Mouse (Mus musculus) layer of hippocampus, adult 6 months (tissue): ENCODE data around the gene Cdk19. TPM values are rescaled to one million over a fixed set of nuclear protein-coding genes. Genes with fewer than 3 reads are reported as not detected.

ENCODE experiments used
- long read RNA-seq, 2 experiments: library from polyadenylated mRNA; unstranded; transcript quantifications; one replicate each; pipeline ENCODE4 v2.0.0; 2019 to 2020
- polyA plus RNA-seq: library from polyadenylated mRNA; unstranded; fragments of <200 nt; fragmentation: Nextera tagmentation; gene quantifications from 2 replicates; pipeline ENCODE4 v1.2.3, GENCODE M21; 2021

Gene Cdk19
- polyA plus RNA-seq, result 4.4 and 4.8 TPM in 2 replicates
- long read RNA-seq, experiment 1, partial matches to known transcripts, result 16 of 16 reads
- long read RNA-seq, experiment 1, other reads (novel, unspliced or antisense), result 0 of 16 reads
- long read RNA-seq, experiment 2, full-length matches to known transcripts, result 1 of 32 reads
- long read RNA-seq, experiment 2, partial matches to known transcripts, result 3 of 32 reads
- long read RNA-seq, experiment 2, other reads (novel, unspliced or antisense), result 28 of 32 reads

DNA sequence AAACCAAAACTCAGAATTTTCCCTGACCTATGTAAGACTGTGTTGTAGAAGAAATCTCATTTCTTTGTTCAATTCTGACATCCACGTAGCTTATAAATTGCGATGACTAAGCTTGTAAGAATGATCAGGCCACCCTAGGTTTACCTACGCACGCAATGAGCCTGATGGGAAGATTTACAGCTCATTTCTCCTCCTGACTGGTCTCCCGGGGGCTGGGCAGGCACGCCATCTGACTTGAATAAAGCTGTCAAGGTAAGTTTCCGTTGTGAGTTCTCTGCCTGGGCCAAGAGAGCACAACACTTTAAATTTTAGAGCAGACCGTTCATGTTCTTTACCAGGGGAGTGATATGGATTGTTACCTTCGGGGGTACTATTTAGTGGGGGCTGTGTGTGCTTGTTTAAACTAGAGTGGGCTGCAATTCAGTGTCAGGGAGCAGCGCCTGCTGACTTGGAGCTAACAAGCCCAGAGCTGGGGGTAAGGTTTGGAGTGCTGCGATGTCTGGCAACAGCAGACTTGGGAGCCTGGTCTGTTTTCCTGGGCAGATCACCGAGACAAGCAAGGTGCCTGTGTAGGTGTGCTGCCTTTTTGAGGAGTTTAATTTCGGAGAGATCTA is at the start of gene Cdk19:
Gene Cdk19 (plus strand): TSS at position 214 of the 614 bp plus-strand sequence.

DNA sequence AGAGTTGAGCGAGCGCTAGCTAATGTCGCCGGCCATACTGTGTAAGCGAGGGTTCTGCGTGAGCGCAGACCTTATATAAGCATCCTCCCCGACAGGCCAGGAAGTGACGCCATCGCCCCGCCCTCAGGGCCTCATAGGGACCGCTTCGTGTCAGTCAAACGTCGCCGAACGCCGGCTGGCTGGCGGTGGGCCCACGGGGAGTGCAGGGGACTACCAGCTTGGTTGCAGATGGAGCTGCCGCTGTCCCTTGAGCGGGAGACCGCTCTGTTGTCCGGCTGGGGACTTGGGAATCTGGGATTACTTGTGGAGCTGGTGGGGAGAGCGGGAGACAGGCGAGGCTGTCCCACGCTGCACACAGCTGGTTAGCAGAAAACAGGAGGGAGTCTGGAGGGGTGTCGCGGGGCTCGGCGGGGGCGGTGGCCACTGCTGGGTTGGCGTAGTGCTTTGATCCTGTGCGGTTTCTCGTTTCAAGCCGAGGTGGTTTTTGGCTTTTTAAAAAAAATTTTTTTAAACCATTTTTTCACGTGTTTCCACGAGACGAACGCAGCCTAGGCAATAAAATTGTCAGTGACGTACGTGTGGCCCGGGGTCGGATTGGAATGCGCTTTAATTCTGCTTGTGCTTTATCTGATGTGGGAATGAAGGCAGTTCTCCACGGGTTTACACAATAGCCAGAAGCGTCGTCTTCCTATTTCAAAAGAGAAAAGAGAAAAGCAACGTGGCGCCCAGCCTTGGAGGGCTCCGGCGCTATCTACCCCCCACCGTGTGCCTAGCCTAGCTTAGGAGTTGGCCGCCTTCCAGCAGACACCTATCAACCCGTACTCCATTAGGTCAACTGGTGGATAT is 37.0 kb upstream of the Cdk19 start, which contains the start of gene Amd1:
Gene Amd1 (minus strand): TSS at position 47 of the 846 bp plus-strand sequence.

Other genes with a start within 250 kb of the Cdk19 start
- 0.54 and 0.55 TPM in 2 replicates for gene Slc16a10, start 197.3 kb upstream of the Cdk19 start, polyA plus RNA-seq
- gene Rpf2, start 92.5 kb upstream of the Cdk19 start, polyA plus RNA-seq, result 35.3 and 39.2 TPM in 2 replicates
- 48.0 and 55.5 TPM in 2 replicates for gene Gtf3c6, start 81.5 kb upstream of the Cdk19 start, polyA plus RNA-seq
- gene Amd1, start 37.4 kb upstream of the Cdk19 start, polyA plus RNA-seq, result 38.7 and 70.7 TPM in 2 replicates
- gene Slc22a16, start 230.8 kb downstream of the Cdk19 start, polyA plus RNA-seq, result not detected in 2 replicates